Mouse (Mus musculus) urinary bladder, adult 2 months (tissue): ENCODE measurements around the gene Hoxa4. TPM values are rescaled to one million over a fixed set of nuclear protein-coding genes. Genes with fewer than 3 reads are reported as not detected.

Experiments used
- DNase-seq: peaks from one replicate; pipeline ENCODE4 v3.0.0; 2022; ENCODE audit warnings: low spot score
- polyA plus RNA-seq: library from polyadenylated mRNA; depleted of rRNA; stranded (reverse); fragments of >200 nt; gene quantifications from 2 replicates; pipeline ENCODE4 v1.2.3, GENCODE M21; 2012

Gene Hoxa4
- polyA plus RNA-seq, 1 experiment: 0.61 TPM

DNA sequence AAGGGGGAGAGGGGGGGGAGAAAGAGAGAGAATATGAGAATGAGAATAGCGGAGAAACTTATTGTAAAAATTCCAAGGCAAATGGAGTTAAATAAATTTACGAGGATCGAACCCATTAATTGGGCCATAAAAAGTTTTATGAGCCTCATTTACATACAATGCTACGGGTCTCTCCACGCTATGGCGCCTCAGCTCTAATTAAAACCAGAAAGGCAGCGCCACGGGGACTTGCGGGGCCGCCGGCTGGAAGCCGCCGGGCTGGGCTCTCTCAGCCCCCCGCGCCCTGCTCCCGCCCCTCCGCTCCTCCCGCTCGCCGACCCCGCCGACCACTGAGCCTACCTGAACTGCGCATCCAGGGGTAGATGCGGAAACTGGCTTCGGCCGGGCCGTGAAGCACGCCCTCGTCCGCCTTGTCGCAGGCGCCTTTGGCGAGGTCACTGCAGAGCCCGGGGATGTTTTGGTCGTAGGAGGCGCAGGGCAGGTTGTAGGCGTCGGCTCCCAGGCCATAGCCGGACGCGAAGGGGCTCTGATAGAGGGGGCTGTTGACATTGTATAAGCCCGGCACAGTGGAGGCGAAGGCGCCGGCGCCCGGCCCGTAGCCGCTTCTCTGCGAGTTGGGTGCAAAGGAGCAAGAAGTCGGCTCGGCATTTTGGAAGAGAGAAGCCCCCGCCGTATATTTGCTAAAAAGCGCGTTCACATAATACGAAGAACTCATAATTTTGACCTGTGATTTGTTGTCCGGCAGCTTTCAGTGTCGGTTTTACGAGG is 25.3 kb upstream of the Hoxa4 start:
- DNase-seq: peak; percentile 66

DNA sequence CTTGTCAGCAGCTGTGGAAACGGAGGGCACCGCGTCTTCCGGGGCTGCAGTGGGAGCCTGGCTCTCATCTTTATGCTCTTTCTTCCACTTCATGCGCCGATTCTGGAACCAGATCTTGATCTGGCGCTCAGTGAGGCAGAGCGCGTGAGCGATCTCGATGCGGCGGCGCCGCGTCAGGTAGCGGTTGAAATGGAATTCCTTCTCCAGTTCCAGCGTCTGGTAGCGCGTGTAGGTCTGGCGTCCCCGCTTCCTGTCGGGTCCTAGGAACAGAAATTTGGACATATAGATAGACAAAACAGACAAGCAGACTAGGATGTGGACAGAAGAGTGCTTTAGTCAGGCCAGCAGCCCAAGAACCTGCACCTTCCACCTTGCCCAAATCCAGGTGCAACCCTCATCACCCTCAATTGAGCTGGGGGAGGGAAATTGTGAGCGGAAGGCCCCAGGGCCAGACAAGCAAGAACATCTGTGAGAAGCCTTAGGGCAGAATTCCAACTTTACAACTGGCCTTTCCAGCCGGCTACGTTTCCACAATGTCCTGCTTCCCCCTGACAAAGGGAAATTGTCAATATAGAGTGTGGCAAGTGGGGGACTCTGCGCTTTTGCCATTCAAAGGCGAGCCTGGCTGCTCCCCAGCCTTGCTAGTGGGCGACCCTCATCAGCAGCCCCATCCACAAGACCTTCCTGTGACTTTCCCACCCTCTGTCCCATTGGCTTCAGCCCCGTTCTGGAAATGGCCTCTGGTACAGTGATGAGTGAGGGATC is 24.4 kb upstream of the Hoxa4 start:
- DNase-seq: peak; percentile 29

- no peak for DNase-seq
These were observed 23.5 kb upstream of the Hoxa4 start for GRCm38 (mm10) chr6:52215070-52215469.

GRCm38 (mm10) chr6:52214271-52214670 is 22.7 kb upstream of the Hoxa4 start:
- DNase-seq: no peak

DNA sequence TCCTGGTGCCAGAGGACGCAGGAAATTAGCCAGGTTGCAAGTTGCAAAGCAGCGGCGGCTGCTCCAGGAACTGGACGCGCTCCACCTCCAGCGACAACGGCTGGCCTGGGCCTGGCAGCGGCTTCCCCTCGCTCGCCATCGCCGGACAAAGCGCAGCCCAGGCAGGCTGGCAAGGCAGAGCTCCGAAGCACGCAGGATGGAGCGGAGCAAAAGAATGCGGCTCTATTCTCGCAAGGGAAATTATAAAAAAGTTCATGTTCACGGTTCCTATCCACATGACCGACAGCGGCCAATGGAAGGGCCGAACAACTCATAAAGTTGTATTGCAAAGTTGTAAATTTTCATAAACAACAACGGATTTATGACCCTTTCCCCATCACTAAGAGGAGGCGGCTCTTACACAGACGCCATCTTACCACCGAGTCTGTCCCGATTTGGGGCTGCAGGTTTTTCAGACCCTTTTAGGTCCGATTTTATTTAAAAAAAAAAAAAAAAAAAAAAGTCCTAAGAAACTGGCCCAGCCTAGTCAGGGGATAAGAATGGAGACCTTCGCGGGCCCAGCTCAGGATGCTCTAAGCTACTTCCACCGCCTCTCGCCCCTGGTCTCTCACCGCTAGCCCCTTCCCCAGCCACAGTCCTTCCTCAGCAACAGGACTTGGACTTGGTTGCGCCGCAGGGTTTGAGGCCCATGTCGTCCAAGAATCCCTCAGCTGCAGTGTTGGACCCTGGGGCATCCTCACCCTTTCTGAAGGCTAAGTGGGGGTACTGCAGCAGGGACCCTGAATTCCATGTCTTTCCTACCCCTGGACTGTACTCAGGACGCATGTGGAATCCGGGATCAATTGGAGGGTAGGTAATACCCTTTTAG is 21.8 kb upstream of the Hoxa4 start, which contains the start of the genes Hoxa3 and Gm28308:
TSS of gene Hoxa3 (minus strand) at position 218 of the 868 bp plus-strand sequence.
TSS of gene Gm28308 (minus strand) at position 221 of the 868 bp plus-strand sequence.
- DNase-seq: peak; percentile 80

- DNase-seq: peak; percentile 49
These were observed 21.1 kb upstream of the Hoxa4 start for GRCm38 (mm10) chr6:52212556-52213118.

GRCm38 (mm10) chr6:52211961-52212360 is 20.4 kb upstream of the Hoxa4 start:
- DNase-seq: peak; percentile 32

- peak; percentile 76 for DNase-seq
These were observed 19.8 kb upstream of the Hoxa4 start for GRCm38 (mm10) chr6:52211170-52211935.

- no peak for DNase-seq
These were observed 18.1 kb upstream of the Hoxa4 start for GRCm38 (mm10) chr6:52209685-52210046.

GRCm38 (mm10) chr6:52208868-52209684 is 17.5 kb upstream of the Hoxa4 start:
- no peak for DNase-seq

DNA sequence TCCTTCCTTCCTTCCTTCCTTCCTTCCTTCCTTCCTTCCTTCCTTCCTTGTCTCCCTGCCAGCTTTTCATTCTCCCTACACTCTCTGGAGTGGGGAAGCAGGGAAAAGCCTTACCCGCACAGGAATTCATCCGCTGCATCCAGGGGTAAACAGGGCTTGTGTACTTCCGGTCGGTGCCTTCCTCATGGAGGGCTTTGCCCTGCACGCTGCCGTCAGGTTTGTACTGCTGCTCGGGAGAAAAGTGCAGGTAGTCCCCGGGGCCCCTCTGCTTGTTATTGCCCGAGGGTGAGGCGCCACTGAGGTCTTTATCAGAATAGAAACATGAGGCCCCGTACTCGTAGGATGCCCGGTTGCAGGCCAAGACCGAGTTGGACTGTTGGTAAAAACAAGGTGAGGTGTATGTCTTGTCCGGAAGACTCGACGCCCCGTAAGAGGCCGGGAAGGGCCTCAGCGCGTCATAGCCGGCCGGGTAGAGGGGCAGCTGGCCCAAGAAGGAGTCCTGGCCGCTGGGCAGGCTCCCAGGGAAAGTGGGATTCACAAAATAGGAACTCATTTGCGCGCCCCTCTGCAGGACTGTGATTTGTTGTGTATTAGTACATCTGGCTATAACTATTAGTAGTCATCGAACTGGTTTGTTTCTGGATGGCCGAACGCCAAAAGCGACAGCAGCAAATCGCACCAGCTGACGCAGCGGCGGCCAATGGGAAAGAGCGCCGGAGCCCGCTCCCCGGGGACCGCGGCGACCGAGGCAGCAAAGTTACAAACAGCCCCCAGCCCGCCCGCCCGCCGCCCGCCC is 16.7 kb upstream of the Hoxa4 start, which contains the start of gene Hoxa6:
TSS of gene Hoxa6 (minus strand) at position 651 of the 796 bp plus-strand sequence.
- DNase-seq: peak; percentile 43

DNA sequence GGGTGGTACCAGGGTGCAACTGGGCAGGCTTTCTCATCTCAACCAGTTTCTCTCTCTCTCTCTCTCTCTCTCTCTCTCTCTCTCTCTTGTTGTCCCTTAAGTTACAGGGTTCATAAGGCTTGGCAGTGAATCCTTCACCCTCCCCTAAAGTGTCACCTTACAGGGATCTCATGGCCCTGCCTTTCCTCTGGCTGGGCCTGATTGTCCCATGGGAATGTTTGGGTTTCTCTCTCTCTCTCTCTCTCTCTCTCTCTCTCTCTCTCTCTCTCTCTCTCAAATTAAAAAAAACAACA is 16.1 kb upstream of the Hoxa4 start:
- no peak for DNase-seq

DNA sequence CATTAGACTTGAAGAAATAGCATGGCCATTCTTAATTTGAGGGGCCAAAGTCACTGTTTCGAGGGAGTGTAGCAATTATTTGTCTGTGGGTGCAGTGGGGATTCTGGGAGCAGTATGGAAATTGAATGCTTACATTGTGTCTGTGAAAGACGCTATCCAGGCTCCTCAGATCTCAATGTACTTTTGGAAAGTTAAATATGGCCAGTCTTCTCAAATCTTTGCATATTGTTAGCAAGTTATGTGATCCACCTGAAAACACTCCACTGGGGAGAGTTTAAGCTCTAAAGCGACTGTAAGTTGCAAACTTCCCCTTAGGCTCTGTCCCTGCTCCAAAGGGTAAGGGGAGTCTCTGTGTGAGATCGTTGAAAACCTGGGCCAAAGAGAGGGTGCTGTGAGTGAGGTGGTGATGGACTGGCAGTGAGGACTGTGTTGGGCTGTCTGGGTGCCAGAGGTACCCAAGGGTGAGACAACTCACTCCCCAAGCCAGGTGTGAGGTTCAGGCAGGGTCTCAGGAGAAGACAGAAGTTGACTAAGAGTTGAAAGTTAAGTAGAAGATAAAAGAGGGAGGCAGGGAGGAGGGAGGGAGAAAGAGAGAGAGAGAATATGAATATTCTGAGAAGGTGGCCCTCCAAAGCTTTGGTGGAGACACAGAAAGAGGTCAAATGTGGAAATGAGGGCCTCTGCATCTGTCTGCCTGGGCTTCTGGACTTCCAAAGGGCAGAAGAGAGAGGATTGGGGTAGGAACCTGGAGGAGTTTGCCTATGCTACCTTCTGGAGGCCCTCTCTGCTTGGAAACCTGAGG is 15.5 kb upstream of the Hoxa4 start:
- no peak for DNase-seq

DNA sequence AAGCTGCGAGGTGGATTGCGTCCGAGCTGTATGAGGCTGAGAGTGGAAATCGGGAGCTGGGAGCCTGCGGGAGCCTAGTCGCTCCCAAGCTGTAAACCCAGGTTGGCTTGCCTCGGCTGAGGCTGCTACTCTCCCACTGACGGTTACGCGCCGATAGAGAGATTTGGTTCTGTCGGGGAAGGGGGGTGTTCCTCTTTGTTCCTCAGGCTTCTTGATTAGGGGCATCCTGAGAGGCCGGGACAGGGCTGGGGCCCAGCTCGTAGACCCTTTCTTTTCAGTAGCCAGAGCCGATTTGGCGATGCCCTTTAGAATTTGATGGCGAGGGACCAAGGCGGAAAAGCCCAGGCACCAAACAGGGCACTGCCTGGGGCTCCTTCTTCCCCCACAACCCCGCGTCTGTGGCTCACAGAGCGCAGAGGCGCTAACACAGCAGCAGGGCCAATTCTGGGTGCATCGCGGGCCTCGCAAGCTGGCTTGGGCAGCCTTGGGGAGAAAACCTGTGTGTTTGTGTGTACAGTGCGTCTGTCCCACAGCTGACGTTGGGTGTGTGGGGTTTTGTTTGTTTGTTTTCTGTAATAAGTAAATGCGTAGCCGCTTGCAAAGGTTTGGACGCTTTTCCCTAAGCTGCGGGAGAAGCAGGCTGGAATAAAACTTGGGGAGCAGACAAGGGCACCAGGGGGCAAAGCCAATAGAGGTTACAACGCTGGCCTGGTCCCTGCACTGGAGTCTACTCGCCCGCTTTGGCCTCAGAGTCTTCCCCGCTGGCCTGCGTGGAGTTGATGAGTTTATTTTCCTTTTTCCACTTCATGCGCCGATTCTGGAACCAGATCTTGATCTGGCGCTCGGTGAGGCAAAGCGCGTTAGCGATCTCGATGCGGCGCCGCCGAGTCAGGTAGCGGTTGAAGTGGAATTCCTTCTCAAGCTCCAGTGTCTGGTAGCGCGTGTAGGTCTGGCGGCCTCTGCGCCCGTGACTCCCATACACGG is 14.4 kb upstream of the Hoxa4 start:
- no peak for DNase-seq

DNA sequence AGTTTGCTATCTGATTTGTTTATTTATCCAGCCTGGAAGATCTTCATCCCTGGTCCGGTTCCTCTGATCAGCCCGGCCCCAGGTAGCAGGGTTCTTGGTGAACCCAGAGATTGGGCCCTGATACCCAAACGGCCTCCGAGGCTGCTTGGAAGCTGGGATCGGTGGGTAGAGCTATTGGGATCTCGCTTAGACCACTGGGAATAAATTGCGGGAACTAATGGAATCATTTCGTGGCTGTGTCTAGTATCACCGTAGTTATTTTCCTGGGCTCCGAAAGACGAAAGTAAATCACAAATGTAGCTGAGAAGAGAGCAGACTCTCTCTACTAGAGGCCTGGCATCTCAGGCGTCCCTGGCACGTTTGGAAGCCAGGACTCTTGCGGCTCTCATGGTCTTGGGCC is 13.7 kb upstream of the Hoxa4 start:
- DNase-seq: no peak

DNA sequence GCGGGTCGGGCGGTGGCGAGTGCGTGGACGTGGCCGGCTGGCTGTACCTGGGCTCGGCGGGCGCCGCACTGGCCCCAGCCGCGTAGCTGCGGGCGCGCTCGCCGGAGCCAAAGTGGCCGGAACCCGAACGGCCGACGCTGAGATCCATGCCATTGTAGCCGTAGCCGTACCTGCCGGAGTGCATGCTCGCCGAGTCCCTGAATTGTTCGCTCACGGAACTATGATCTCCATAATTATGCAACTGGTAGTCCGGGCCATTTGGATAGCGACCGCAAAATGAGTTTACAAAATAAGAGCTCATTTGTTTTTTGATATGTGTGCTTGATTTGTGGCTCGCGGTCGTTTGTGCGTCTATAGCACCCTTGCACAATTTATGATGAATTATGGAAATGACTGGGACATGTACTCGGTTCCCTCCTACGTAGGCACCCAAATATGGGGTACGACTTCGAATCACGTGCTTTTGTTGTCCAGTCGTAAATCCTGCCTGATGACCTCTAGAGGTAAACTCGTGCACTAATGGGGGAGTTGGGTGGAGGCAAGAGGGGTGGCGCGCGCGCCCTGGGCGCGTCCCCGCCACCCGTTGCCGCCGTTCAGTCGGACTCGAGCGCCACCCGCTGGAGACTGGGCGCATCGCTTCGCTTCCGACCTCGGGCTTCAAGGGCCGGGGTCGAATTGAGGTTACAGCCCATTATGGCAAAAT is 12.6 kb upstream of the Hoxa4 start, which contains the start of gene Hoxa5:
TSS of gene Hoxa5 (minus strand) at position 538 of the 703 bp plus-strand sequence.
- DNase-seq: peak; percentile 67
